Mouse (Mus musculus) cerebellum, adult 11-12 months (tissue): ENCODE results near the gene Rufy2.

Source experiments
- DNase-seq: peaks from one replicate; pipeline ENCODE4 v3.0.0; 2022

Rufy2 gene

GRCm38 (mm10) chr10:63019304-63019703 is 39.3 kb downstream of the Rufy2 start:
- no peak for DNase-seq

GRCm38 (mm10) chr10:63021702-63022101 is 41.7 kb downstream of the Rufy2 start:
- DNase-seq, result no peak

- no peak for DNase-seq
These were observed 42.6 kb downstream of the Rufy2 start for GRCm38 (mm10) chr10:63022541-63023120.

GRCm38 (mm10) chr10:63023121-63023748 is 43.2 kb downstream of the Rufy2 start:
- DNase-seq, result peak; percentile 76

- DNase-seq, result peak; percentile 98
These were observed 43.9 kb downstream of the Rufy2 start, which contains the start of the genes Hnrnph3 and Pbld2 for GRCm38 (mm10) chr10:63023749-63024579. Hnrnph3 (minus strand) TSS chr10:63024217. Pbld2 (plus strand) TSS chr10:63024315.

GRCm38 (mm10) chr10:63024580-63024910 is 44.5 kb downstream of the Rufy2 start:
- DNase-seq, result peak; percentile 81

GRCm38 (mm10) chr10:63025016-63025415 is 45.0 kb downstream of the Rufy2 start:
- no peak for DNase-seq

GRCm38 (mm10) chr10:63025491-63026011 is 45.5 kb downstream of the Rufy2 start:
- DNase-seq, result peak; percentile 43

GRCm38 (mm10) chr10:63026156-63026794 is 46.3 kb downstream of the Rufy2 start:
- DNase-seq, result no peak

GRCm38 (mm10) chr10:63026795-63027160 is 46.8 kb downstream of the Rufy2 start:
- DNase-seq, result no peak

GRCm38 (mm10) chr10:63027376-63028161 is 47.5 kb downstream of the Rufy2 start:
- no peak for DNase-seq

- no peak for DNase-seq
These were observed 48.4 kb downstream of the Rufy2 start for GRCm38 (mm10) chr10:63028396-63028795.

- no peak for DNase-seq
These were observed 52.2 kb downstream of the Rufy2 start for GRCm38 (mm10) chr10:63032267-63032666.

GRCm38 (mm10) chr10:63032956-63033355 is 52.9 kb downstream of the Rufy2 start:
- DNase-seq, result no peak

GRCm38 (mm10) chr10:63038571-63039320 is 58.7 kb downstream of the Rufy2 start:
- no peak for DNase-seq

GRCm38 (mm10) chr10:63039867-63040628 is 60.0 kb downstream of the Rufy2 start:
- no peak for DNase-seq

- no peak for DNase-seq
These were observed 63.1 kb downstream of the Rufy2 start for GRCm38 (mm10) chr10:63043154-63043553.

- DNase-seq, result no peak
These were observed 67.7 kb downstream of the Rufy2 start for GRCm38 (mm10) chr10:63047751-63048150.

- DNase-seq, result no peak
These were observed 69.1 kb downstream of the Rufy2 start for GRCm38 (mm10) chr10:63049106-63049505.

- no peak for DNase-seq
These were observed 71.2 kb downstream of the Rufy2 start for GRCm38 (mm10) chr10:63051267-63051666.

- DNase-seq, result no peak
These were observed 72.0 kb downstream of the Rufy2 start for GRCm38 (mm10) chr10:63052011-63052410.
